Mouse (Mus musculus): ENCODE data around the gene R3hdm4.

R3hdm4 gene

DNA sequence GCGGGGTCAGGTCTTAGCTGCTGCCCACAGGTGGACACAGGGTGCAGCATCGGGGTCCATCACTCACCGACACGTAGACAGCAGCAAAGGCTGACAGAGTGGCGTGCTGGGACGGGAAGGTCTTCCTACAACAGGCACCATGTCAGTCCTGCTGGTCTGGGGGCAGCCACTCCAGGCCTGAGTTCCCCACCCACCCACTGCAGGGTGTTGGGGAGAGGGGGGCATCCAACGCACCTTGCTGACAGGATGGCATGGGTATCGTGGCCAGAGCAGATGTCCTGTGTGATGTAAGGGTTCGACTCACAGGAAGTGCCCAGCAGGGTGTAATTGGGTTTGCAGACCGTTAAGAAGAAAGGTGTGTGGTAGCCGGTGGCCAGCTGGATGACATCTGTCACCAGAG lies 54.4 kb downstream of the R3hdm4 start:
- DNase-seq (ENCODE audit: low spot score) = no peak

- no peak for DNase-seq (ENCODE audit: low spot score)
Measured at GRCm38 (mm10) chr10:79865801-79866295, 55.2 kb downstream of the R3hdm4 start.

GRCm38 (mm10) chr10:79865189-79865601 lies 55.8 kb downstream of the R3hdm4 start:
- no peak for DNase-seq (ENCODE audit: low spot score)

DNA sequence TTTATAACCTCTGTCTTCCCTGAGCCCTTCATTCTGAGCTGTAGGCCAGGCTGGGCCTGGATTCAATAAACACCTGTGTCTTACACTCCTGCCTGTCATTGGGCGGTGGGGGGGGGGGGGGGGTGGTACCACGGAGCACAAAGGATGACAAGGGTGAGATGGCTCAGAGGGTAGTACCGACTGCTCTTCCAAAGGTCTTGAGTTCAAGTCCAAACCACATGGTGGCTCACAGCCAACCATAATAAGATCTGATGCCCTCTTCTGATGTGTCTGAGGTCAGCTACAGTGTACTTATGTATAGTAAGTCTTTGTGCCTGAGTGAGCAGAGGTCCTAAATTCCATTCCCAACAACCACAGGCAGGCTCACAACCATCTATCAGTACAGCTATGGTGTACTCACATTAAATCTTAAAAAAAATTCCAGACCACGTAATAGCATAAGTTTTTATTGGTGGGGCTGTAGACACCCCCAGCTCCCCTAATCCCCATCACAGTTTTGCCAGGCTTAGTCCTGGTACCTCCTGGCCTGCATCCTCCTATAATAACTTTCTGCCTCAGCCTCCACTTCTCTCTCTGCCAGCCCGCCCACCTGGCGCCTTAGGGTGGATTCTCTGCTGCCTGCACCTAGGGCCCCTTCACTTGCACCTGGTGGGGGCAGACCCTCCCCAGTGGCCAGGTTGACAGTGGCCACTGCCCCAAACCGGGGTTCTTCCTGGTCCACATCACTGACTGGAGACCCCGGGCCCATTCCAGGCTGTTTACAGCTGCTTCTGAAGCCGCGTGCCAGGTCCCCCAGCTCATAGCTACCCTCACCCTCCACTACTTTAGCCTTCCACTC lies 56.4 kb downstream of the R3hdm4 start:
- DNase-seq (ENCODE audit: low spot score) = no peak

- no peak for DNase-seq (ENCODE audit: low spot score)
Measured at GRCm38 (mm10) chr10:79862925-79863324, 58.1 kb downstream of the R3hdm4 start.

GRCm38 (mm10) chr10:79862049-79862788 lies 58.8 kb downstream of the R3hdm4 start:
- DNase-seq (ENCODE audit: low spot score) = no peak

GRCm38 (mm10) chr10:79861230-79862048 lies 59.6 kb downstream of the R3hdm4 start:
- no peak for DNase-seq (ENCODE audit: low spot score)

DNA sequence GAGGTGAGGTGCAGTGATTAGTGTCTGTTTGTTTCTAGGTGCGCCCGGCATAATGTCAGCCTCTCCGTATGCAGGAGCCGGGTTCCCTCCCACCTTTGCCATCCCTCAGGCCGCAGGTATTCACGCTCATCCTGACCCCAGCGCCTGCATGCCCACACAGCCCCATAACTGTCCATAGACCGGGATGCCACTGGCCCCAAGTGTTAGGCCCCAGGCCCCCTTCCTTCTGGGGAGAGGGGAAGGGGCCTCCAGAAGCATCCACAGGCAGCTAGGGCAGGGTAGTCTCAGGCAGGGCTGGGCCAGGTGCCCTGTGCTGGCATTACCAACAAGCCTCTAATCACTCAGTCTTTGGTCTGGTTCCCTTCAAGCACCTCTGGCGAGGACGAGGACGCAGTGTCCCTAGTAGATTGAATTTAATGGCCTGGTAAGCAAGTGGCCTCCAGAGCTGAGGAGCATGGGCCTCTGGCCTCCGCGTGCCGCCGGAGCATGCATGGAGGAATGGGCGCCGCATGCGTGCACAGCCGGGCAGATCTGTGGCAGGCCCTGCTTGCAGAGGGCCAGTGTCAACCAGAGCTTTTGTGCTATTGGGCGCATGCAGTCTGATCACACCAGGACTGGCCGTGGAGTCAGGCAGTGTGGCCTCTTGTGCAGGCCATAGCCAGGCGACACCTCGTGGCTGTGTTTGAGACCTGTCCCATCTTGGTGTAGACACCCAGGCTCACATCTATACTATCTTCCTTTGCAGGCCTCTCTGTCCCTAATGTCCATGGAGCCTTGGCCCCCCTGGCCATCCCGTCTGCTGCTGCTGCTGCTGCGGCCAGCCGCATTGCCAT lies 60.7 kb downstream of the R3hdm4 start:
- no peak for DNase-seq (ENCODE audit: low spot score)

Data from ovary, postnatal 14 days (tissue).